Mouse (Mus musculus) E14TG2a.4 (cell line): ENCODE data around the gene Dab2.

Experiments
- H3K27me3 ChIP-seq: 2 replicates; pipeline ENCODE4 v1.6.1; 2014; ENCODE audit warnings: low read length, control low read depth; ENCODE audit not compliant: insufficient read depth
- H3K36me3 ChIP-seq: 2 replicates; pipeline ENCODE4 v1.6.1; 2014; ENCODE audit warnings: low read length, control low read depth; ENCODE audit not compliant: insufficient read depth
- H3K4me1 ChIP-seq: replicated peaks from 2 replicates; pipeline ENCODE4 v1.6.1; 2014; ENCODE audit warnings: low read depth, low read length, control low read depth
- H3K4me3 ChIP-seq: replicated peaks from 2 replicates; pipeline ENCODE4 v1.5.1; 2014; ENCODE audit warnings: mild to moderate bottlenecking, low read length
- H3K9me3 ChIP-seq: 2 replicates; pipeline ENCODE4 v1.6.1; 2014; ENCODE audit warnings: low read length, control low read depth
- CTCF ChIP-seq: conservative IDR thresholded peaks from 2 replicates; pipeline ENCODE4 v1.5.1; 2014; ENCODE audit warnings: low read length
- NANOG ChIP-seq: IDR thresholded peaks from 2 replicates; pipeline ENCODE4 v1.6.1; 2014; ENCODE audit warnings: borderline replicate concordance, low read length, mixed read lengths
- POU5F1 ChIP-seq: IDR thresholded peaks from 2 replicates; pipeline ENCODE4 v1.6.1; 2014; ENCODE audit warnings: low read length, borderline replicate concordance

The Dab2 gene

GRCm38 (mm10) chr15:6278606-6279468 is 20.8 kb upstream of the Dab2 start:
- H3K27me3 ChIP-seq, result no peaks in the 10 kb centered on the region
- no peak for TF ChIP-seq CTCF
- no peak for TF ChIP-seq NANOG
- no peak for TF ChIP-seq POU5F1

GRCm38 (mm10) chr15:6280021-6280451 is 19.6 kb upstream of the Dab2 start:
- H3K27me3 ChIP-seq, result no peaks in the 10 kb centered on the region
- H3K4me3 ChIP-seq, result no peak overlapping the region
- peaks cover 22% of the 10 kb centered on the region for H3K9me3 ChIP-seq
- TF ChIP-seq CTCF (no peak), POU5F1 (no peak)
- H3K36me3 ChIP-seq, result no peaks in the 10 kb centered on the region
- H3K4me1 ChIP-seq, result no peaks in the 10 kb centered on the region

More at GRCm38 (mm10) chr15:6278606-6279468, 20.8 kb upstream of the Dab2 start:
- Histone ChIP-seq H3K4me1 (no peaks in the 10 kb centered on the region), H3K36me3 (no peaks in the 10 kb centered on the region), H3K4me3 (no peak overlapping the region), H3K9me3 (peaks cover 22% of the 10 kb centered on the region)

GRCm38 (mm10) chr15:6283249-6283648 is 16.3 kb upstream of the Dab2 start:
- Histone ChIP-seq H3K4me1 (no peaks in the 10 kb centered on the region), H3K36me3 (no peaks in the 10 kb centered on the region), H3K9me3 (no peaks in the 10 kb centered on the region), H3K27me3 (no peaks in the 10 kb centered on the region), H3K4me3 (no peak overlapping the region)
- TF ChIP-seq POU5F1 (no peak), NANOG (no peak), CTCF (no peak)

- H3K27me3 ChIP-seq, result no peaks in the 10 kb centered on the region
- no peaks in the 10 kb centered on the region for H3K36me3 ChIP-seq
- no peak for TF ChIP-seq POU5F1
- no peak for TF ChIP-seq NANOG
- no peak for TF ChIP-seq CTCF
- H3K4me3 ChIP-seq, result no peak overlapping the region
- H3K4me1 ChIP-seq, result no peaks in the 10 kb centered on the region
- no peaks in the 10 kb centered on the region for H3K9me3 ChIP-seq
Measured at GRCm38 (mm10) chr15:6296071-6296470, 3.5 kb upstream of the Dab2 start.

- H3K36me3 ChIP-seq, result no peaks in the 10 kb centered on the region
- no peaks in the 10 kb centered on the region for H3K9me3 ChIP-seq
- TF ChIP-seq CTCF, result no peak
- no peak for TF ChIP-seq POU5F1
- no peak for TF ChIP-seq NANOG
- H3K27me3 ChIP-seq, result no peaks in the 10 kb centered on the region
- H3K4me3 ChIP-seq, result no peak overlapping the region
- no peaks in the 10 kb centered on the region for H3K4me1 ChIP-seq
Measured at GRCm38 (mm10) chr15:6298726-6299125, 862 bp upstream of the Dab2 start.

GRCm38 (mm10) chr15:6302219-6302618 is 2.6 kb downstream of the Dab2 start:
- H3K4me1 ChIP-seq, result no peaks in the 10 kb centered on the region
- no peaks in the 10 kb centered on the region for H3K9me3 ChIP-seq
- no peak for TF ChIP-seq NANOG
- no peaks in the 10 kb centered on the region for H3K27me3 ChIP-seq
- no peaks in the 10 kb centered on the region for H3K36me3 ChIP-seq
- H3K4me3 ChIP-seq, result no peak overlapping the region

- Histone ChIP-seq H3K4me1 (no peaks in the 10 kb centered on the region), H3K4me3 (no peak overlapping the region), H3K27me3 (no peaks in the 10 kb centered on the region), H3K36me3 (no peaks in the 10 kb centered on the region), H3K9me3 (no peaks in the 10 kb centered on the region)
- TF ChIP-seq NANOG (no peak), POU5F1 (no peak), CTCF (no peak)
Measured at GRCm38 (mm10) chr15:6303822-6304221, 4.2 kb downstream of the Dab2 start.

GRCm38 (mm10) chr15:6309633-6310032 is 10.0 kb downstream of the Dab2 start:
- no peak overlapping the region for H3K4me3 ChIP-seq
- H3K4me1 ChIP-seq, result no peaks in the 10 kb centered on the region
- TF ChIP-seq POU5F1 (no peak), NANOG (no peak), CTCF (no peak)
- H3K36me3 ChIP-seq, result no peaks in the 10 kb centered on the region
- no peaks in the 10 kb centered on the region for H3K27me3 ChIP-seq
- H3K9me3 ChIP-seq, result no peaks in the 10 kb centered on the region

- Histone ChIP-seq H3K4me3 (no peak overlapping the region), H3K36me3 (no peaks in the 10 kb centered on the region), H3K9me3 (no peaks in the 10 kb centered on the region), H3K27me3 (no peaks in the 10 kb centered on the region), H3K4me1 (no peaks in the 10 kb centered on the region)
- TF ChIP-seq NANOG (no peak), POU5F1 (no peak), CTCF (no peak)
Measured at GRCm38 (mm10) chr15:6310417-6310816, 10.8 kb downstream of the Dab2 start.
